In the genomic region with DNA sequence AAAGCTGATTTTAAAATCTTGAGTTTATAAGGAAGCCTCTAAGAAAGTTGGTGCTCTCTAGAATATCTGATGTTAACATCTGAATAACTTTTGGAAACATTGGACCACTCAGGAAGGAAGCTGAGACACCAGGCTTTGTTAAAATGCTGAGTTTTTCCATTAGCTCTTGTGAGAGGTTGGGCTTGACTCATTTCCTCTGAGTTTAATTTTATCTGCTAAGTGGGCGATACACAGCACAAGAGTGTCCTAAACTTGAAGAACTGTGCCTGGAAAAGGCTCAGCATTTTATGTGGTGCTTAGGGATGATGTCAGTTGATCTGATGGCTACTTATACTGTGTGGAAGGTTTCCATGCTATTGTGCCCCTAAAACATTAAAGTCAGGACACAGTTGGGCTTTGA, we compare ENCODE assay signal across 8 mouse cellular contexts.
DNase-seq lines count a peak whose midpoint lies in the region.

No protein-coding gene starts in this region.

- DNase-seq in frontal cortex, adult 2 months (ENCODE audit: extremely low spot score in 1 of 2, low spot score in 1 of 2), result peak; percentile 24 to 53
- DNase-seq in frontal cortex, postnatal 25 days (ENCODE audit: low spot score in 2 of 2), result no peak
- DNase-seq in left cerebral cortex, adult 11 months (ENCODE audit: low spot score), result peak; percentile 9
- DNase-seq in left cerebral cortex, postnatal 10 days (ENCODE audit: extremely low spot score in 1 of 2, low spot score in 2 of 2), result no peak
- peak; percentile 79 for DNase-seq in brain, adult 2 months (ENCODE audit: low read depth, low spot score)
- peak; percentile 15 to 29 for DNase-seq in left cerebral cortex, adult 9 months (ENCODE audit: low spot score in 2 of 2)
- DNase-seq in spleen, adult 12 weeks (ENCODE audit: low spot score), result no peak
- DNase-seq in retina, postnatal 1 day, result no peak

- intact Hi-C loops in left cerebral cortex, postnatal 10 days (cut with DNase I), result no loop called here

Comparison
In these comparisons a context has a peak if more than half of its experiments do, and no peak if none do; other contexts are left out.
1. DNase-seq: peak in frontal cortex, adult 2 months (2 of 2), left cerebral cortex, adult 11 months (single experiment), brain, adult 2 months (single experiment) and left cerebral cortex, adult 9 months (2 of 2); none in frontal cortex, postnatal 25 days (0 of 2), left cerebral cortex, postnatal 10 days (0 of 2), spleen, adult 12 weeks (single experiment) and retina, postnatal 1 day (single experiment).